Mouse (Mus musculus) testis, adult 10 weeks (tissue): ENCODE measurements around the gene Pde6b. TPM values are rescaled to one million over a fixed set of nuclear protein-coding genes. Genes with fewer than 3 reads are reported as not detected.

Experiments used
- polyA plus RNA-seq: library from polyadenylated mRNA; stranded (reverse); fragments of 350-450 nt; fragmentation: Illumina TruSeq; extraction: RNeasy Lipid Tissue Mini Kit (QIAGEN cat#74804); gene quantifications from one replicate; pipeline ENCODE4 v1.2.3, GENCODE M21; 2014; ENCODE audit warnings: low read depth, low replicate concordance

The Pde6b gene
- 0.04 TPM for polyA plus RNA-seq

GRCm38 (mm10) chr5:108388201-108388600, at the start of gene Pde6b:
Gene Pde6b, plus strand, starts transcription at chr5:108388391.

GRCm38 (mm10) chr5:108367871-108368332, 20.3 kb upstream of the Pde6b start, which contains the start of gene Gm42517:
Gene Gm42517, minus strand, starts transcription at chr5:108367922.

GRCm38 (mm10) chr5:108433804-108434587, 45.8 kb downstream of the Pde6b start, which contains the start of gene Atp5k:
Gene Atp5k, minus strand, starts transcription at chr5:108434448.

GRCm38 (mm10) chr5:108448785-108449668, 60.8 kb downstream of the Pde6b start, which contains the start of gene Mfsd7a:
Gene Mfsd7a, minus strand, starts transcription at chr5:108448891.

GRCm38 (mm10) chr5:108461082-108462065, 73.2 kb downstream of the Pde6b start, which contains the start of gene Pcgf3:
Gene Pcgf3, plus strand, starts transcription at chr5:108461232.

Other genes with a start within 250 kb of the Pde6b start
- gene Dr1, start 119.5 kb upstream of the Pde6b start, polyA plus RNA-seq, result 187 TPM
- gene Pigg, start 75.8 kb upstream of the Pde6b start, polyA plus RNA-seq, result 12.3 TPM
- not detected for gene Gm42517, start 20.5 kb upstream of the Pde6b start, polyA plus RNA-seq
- 30.3 TPM for gene Atp5k, start 46.1 kb downstream of the Pde6b start, polyA plus RNA-seq
- gene Mfsd7a, start 60.5 kb downstream of the Pde6b start, polyA plus RNA-seq, result 0.08 TPM
- gene Pcgf3, start 72.8 kb downstream of the Pde6b start, polyA plus RNA-seq, result 9.6 TPM
- gene Cplx1, start 161.6 kb downstream of the Pde6b start, polyA plus RNA-seq, result 0.29 TPM
- 26.0 TPM for gene Gak, start 241.4 kb downstream of the Pde6b start, polyA plus RNA-seq
- 43.3 TPM for gene Tmem175, start 241.4 kb downstream of the Pde6b start, polyA plus RNA-seq